Mouse (Mus musculus) thymus, adult 2 months (tissue): ENCODE data around the gene Olfr74.

ENCODE experiments used
- CTCF ChIP-seq: fragments of 200-500 bp; IDR thresholded peaks from 2 replicates; pipeline ENCODE4 v1.5.1; 2012; ENCODE audit warnings: mild to moderate bottlenecking, control low read depth, low read length, moderate library complexity, borderline replicate concordance; ENCODE audit not compliant: control insufficient read depth, poor library complexity, insufficient read depth; ENCODE audit errors: extremely low read depth
- POLR2A ChIP-seq: fragments of 200-500 bp; IDR thresholded peaks from 2 replicates; pipeline ENCODE4 v1.6.1; 2012; ENCODE audit warnings: mild to moderate bottlenecking, low read length, control low read depth, moderate library complexity; ENCODE audit not compliant: control insufficient read depth, poor library complexity, insufficient read depth; ENCODE audit errors: extremely low read depth

GRCm38 (mm10) chr2:88007515-88008318, 33.3 kb upstream of the Olfr74 start, which contains the start of gene Olfr1160:
- TF ChIP-seq CTCF, result no peak
- TF ChIP-seq POLR2A, result no peak
